Comparison of ENCODE assay signal across 15 mouse cellular contexts in the genomic region with DNA sequence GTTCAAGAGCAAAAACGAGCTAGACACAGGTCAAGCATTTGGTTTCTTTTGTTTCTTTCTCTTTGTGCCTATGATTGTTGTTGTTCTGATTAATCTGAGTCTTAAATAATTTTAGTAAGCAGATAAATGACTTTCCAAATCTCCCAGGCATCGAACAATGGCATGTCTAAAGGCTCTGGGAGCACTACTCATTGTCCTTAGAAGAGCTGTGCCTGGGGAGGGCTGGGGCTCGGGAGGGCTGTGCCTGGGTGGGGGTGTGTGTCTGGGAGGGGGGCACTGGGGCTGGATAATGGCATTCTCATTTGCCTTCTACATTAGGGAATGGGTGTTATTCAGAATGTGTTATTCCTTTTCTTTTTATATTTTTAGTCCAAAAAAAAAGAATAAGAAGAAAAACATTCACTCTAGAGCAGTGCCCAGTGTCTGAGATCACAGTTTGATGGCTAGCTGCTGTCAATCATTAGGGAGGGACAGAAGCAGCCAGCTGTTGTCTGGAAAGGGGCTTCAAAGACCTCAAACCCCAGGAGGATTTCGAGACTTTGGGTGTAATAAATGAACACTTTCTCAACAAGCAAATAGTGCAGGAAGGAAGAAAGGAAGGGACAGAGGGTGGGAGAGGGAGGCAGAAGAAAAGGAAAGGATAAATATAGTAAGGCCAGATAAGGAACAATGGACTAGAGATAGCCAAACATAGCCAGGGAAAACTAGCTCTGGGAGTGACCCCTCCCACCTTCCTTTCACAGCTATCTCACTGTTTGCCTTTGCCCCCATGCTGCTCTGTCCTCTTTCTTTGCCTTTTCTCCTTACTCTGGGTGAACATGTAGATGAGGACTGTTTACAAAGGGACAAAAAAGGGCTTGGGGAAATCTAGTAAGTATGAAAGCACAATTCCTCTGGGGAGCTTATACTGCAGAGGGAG.
DNase-seq lines count a peak whose midpoint lies in the region; ATAC-seq and TF ChIP-seq lines count a peak whose summit lies in the region.
"Had no signal": no experiment of that assay in that cellular context is flagged by ENCODE, and none has a peak within 500 bp of the region (broad histone marks: within the 10 kb centered on the region; RNA-seq: fewer than 3 reads in every experiment).

No protein-coding gene starts in this region.

- H3K4me1 ChIP-seq in lung, embryonic 15.5 days, result no peaks in the 10 kb centered on the region
- peaks cover 3% of the 10 kb centered on the region for H3K4me1 ChIP-seq in heart, adult 2 months (ENCODE audit: control insufficient read depth, insufficient read depth, low read length)
- peaks cover 8% of the 10 kb centered on the region; the same call in 1 of the 2 replicates for H3K4me1 ChIP-seq in midbrain, embryonic 15.5 days
- H3K4me1 ChIP-seq: liver, embryonic 15.5 days had no signal

- no peaks in the 10 kb centered on the region for H3K79me2 ChIP-seq in heart, adult 2 months (replicated peaks; ENCODE audit: control insufficient read depth, insufficient read depth, low read length)

- no peak overlapping the region for H3K4me2 ChIP-seq in lung, embryonic 15.5 days
- no peak overlapping the region for H3K4me2 ChIP-seq in midbrain, embryonic 15.5 days
- H3K4me2 ChIP-seq: liver, embryonic 15.5 days had no signal

- ATAC-seq in lung, embryonic 15.5 days (ENCODE audit: borderline replicate concordance, extremely low read depth, low FRiP score, low TSS enrichment), result no peak
- ATAC-seq in midbrain, embryonic 15.5 days (replicated peaks), result 0 out of 2 replicates have a peak, but pooled peaks have one; percentile 50

- H3K9ac ChIP-seq in lung, embryonic 15.5 days, result no peak overlapping the region
- no peak overlapping the region for H3K9ac ChIP-seq in heart, adult 2 months (ENCODE audit: low read depth, low read length)
- no peak overlapping the region for H3K9ac ChIP-seq in midbrain, embryonic 15.5 days
- H3K9ac ChIP-seq: liver, embryonic 15.5 days had no signal

- no peak for TF ChIP-seq POLR2A in heart, adult 2 months (IDR thresholded peaks at IDR 0.05; ENCODE audit: insufficient read depth, low read depth, low read length)

- no peak for TF ChIP-seq CTCF in heart, adult 2 months (IDR thresholded peaks at IDR 0.05)

- H3K27ac ChIP-seq in lung, embryonic 15.5 days, result peak overlapping the region; percentile 42
- peak overlapping the region; percentile 26; the same call in 1 of the 2 replicates for H3K27ac ChIP-seq in heart, adult 2 months
- 0 out of 2 replicates have a peak overlapping the region, but pooled peaks have one; percentile 15 for H3K27ac ChIP-seq in midbrain, embryonic 15.5 days
- H3K27ac ChIP-seq: liver, embryonic 15.5 days had no signal

- H3K9me3 ChIP-seq in lung, embryonic 15.5 days, result no peaks in the 10 kb centered on the region
- no peaks in the 10 kb centered on the region for H3K9me3 ChIP-seq in midbrain, embryonic 15.5 days
- H3K9me3 ChIP-seq: liver, embryonic 15.5 days had no signal

- intact Hi-C loops in heart, adult 2 months (cut with DNase I), result no loop called here
- intact Hi-C loops in heart, postnatal 14 days (cut with DNase I), result no loop called here

- no peak for TF ChIP-seq EP300 in heart, adult 2 months (IDR thresholded peaks at IDR 0.05; ENCODE audit: insufficient read depth, low read depth, low read length)

- WGBS in lung, embryonic 15.5 days, result 37% methylated on average over 4 of the region's 4 CpGs
- 26% methylated on average over 4 of the region's 4 CpGs for WGBS in heart, adult 2 months
- 10% methylated on average over 4 of the region's 4 CpGs for WGBS in midbrain, embryonic 15.5 days

- DNase-seq in lung, postnatal 14 days, result no peak
- DNase-seq in heart, adult 2 months, result peak in 1 of 2 experiments; percentile 8
- DNase-seq in heart, postnatal 14 days, result peak; percentile 5 to 29
- DNase-seq in kidney, adult 11 months, result no peak
- DNase-seq in left cerebral cortex, adult 8-10 months (ENCODE audit: low spot score in 2 of 2), result no peak
- no peak for DNase-seq in ovary, postnatal 10 days (ENCODE audit: low spot score)
- DNase-seq: adrenal gland, postnatal 36 days; cerebellum, adult 11-12 months; kidney, postnatal 4 days; thymus, postnatal 4 days had no signal

- H3K27me3 ChIP-seq in lung, embryonic 15.5 days, result no peaks in the 10 kb centered on the region
- no peaks in the 10 kb centered on the region for H3K27me3 ChIP-seq in heart, adult 2 months (ENCODE audit: control insufficient read depth, insufficient read depth, low read length)
- no peaks in the 10 kb centered on the region for H3K27me3 ChIP-seq in midbrain, embryonic 15.5 days (replicated peaks)
- H3K27me3 ChIP-seq: CH12.LX; liver, embryonic 15.5 days had no signal

- H3K4me3 ChIP-seq in lung, embryonic 15.5 days, result no peak overlapping the region
- no peak overlapping the region for H3K4me3 ChIP-seq in heart, adult 2 months
- H3K4me3 ChIP-seq in midbrain, embryonic 15.5 days, result no peak overlapping the region
- H3K4me3 ChIP-seq: liver, embryonic 15.5 days; myocyte had no signal

- no peaks in the 10 kb centered on the region for H3K36me3 ChIP-seq in lung, embryonic 15.5 days
- no peaks in the 10 kb centered on the region for H3K36me3 ChIP-seq in heart, adult 2 months (ENCODE audit: control insufficient read depth, insufficient read depth, low read length)
- no peaks in the 10 kb centered on the region for H3K36me3 ChIP-seq in midbrain, embryonic 15.5 days (replicated peaks)
- H3K36me3 ChIP-seq: liver, embryonic 15.5 days had no signal

Comparison
In these comparisons a context has a peak if more than half of its experiments do, and no peak if none do; other contexts are left out.
1. DNase-seq: peak in heart, postnatal 14 days (2 of 2); none in lung, postnatal 14 days (single experiment), kidney, adult 11 months (single experiment), left cerebral cortex, adult 8-10 months (0 of 2) and ovary, postnatal 10 days (single experiment).
2. Peak in every context shown above with its lines, with median percentiles within 50 percentile points of each other: H3K27ac ChIP-seq.